Mouse (Mus musculus) neural tube, embryonic 12.5 days (tissue): ENCODE measurements around the gene Tma7. TPM values are rescaled to one million over a fixed set of nuclear protein-coding genes. Genes with fewer than 3 reads are reported as not detected.

Source experiments
- ATAC-seq: fragments of 200-750 bp; cut with Nextera tagmentation; 2 replicates; pipeline ENCODE4 v1.8.0; 2017; ENCODE audit warnings: low read depth, mild to moderate bottlenecking, moderate TSS enrichment, moderate library complexity; ENCODE audit not compliant: low FRiP score
- H3K27ac ChIP-seq: fragments of 300-500 bp; sonication (generic); 2 replicates; pipeline ENCODE4 v1.5.1; 2016
- H3K27me3 ChIP-seq: fragments of 300-500 bp; sonication (generic); replicated peaks from 2 replicates; pipeline ENCODE4 v1.6.1; 2016; ENCODE audit warnings: mild to moderate bottlenecking
- H3K36me3 ChIP-seq: fragments of 300-500 bp; sonication (generic); 2 replicates; pipeline ENCODE4 v1.6.1; 2016; ENCODE audit warnings: mild to moderate bottlenecking
- H3K4me1 ChIP-seq: fragments of 300-500 bp; sonication (generic); 2 replicates; pipeline ENCODE4 v1.6.1; 2016
- H3K4me2 ChIP-seq: fragments of 300-500 bp; sonication (generic); replicated peaks from 2 replicates; pipeline ENCODE4 v1.6.1; 2016; ENCODE audit warnings: mild to moderate bottlenecking
- H3K4me3 ChIP-seq: fragments of 300-500 bp; sonication (generic); 2 replicates; pipeline ENCODE4 v1.5.1; 2016
- H3K9ac ChIP-seq: fragments of 300-500 bp; sonication (generic); 2 replicates; pipeline ENCODE4 v1.6.1; 2016; ENCODE audit warnings: mild to moderate bottlenecking
- H3K9me3 ChIP-seq: fragments of 300-500 bp; sonication (generic); 2 replicates; pipeline ENCODE4 v1.6.1; 2016; ENCODE audit warnings: mild to moderate bottlenecking
- WGBS: fragments of 180-500 bp; shearing (Covaris S2); methylation state at CpG from one replicate; pipeline ENCODE4 v1.1.7; 2016; 5-methylcytosine and 5-hydroxymethylcytosine counted together
- polyA plus RNA-seq: library from polyadenylated mRNA; unstranded; fragments of >200 nt; fragmentation: Nextera tagmentation; extraction: Ambion mirVana; gene quantifications from 2 replicates; pipeline ENCODE4 v1.2.1, GENCODE M21; 2016

The Tma7 gene
- polyA plus RNA-seq, 1 experiment from 2014 or later = 773 TPM

DNA sequence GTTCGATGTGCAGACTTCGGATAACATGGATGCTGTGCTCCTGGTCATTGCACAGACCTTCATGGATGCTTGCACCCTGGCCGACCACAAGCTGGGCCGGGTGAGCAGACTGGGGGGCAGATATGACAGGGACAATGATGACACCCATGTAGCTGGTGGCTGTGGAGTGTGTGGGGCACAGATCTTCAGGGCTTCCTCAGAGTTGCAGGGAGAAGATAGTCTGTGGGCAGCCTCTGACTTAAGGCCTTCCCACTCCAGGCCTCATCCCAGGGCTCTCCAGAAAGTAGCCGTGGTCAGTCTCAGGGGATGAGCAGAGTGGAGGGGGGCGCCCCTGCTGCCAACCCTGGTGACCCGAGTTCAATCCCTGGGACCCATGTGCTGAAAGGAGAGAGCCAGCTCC lies 32.5 kb upstream of the Tma7 start:
- ATAC-seq = no peak
- 90% methylated on average over 7 of the region's 7 CpGs for WGBS

GRCm38 (mm10) chr9:109114276-109114675 lies 31.9 kb upstream of the Tma7 start:
- H3K27me3 ChIP-seq = no peaks in the 10 kb centered on the region
- H3K4me3 ChIP-seq = no peak overlapping the region
- no peak overlapping the region for H3K27ac ChIP-seq
- no peak overlapping the region for H3K4me2 ChIP-seq
- H3K4me1 ChIP-seq = no peaks in the 10 kb centered on the region
- no peak for ATAC-seq
- H3K36me3 ChIP-seq = peaks cover 100% of the 10 kb centered on the region
- H3K9ac ChIP-seq = no peak overlapping the region
- H3K9me3 ChIP-seq = no peaks in the 10 kb centered on the region
- 95% methylated on average over 11 of the region's 11 CpGs for WGBS

More for the DNA sequence above, 32.5 kb upstream of the Tma7 start:
- H3K27me3 ChIP-seq = no peaks in the 10 kb centered on the region
- no peak overlapping the region for H3K4me2 ChIP-seq
- no peaks in the 10 kb centered on the region for H3K4me1 ChIP-seq
- no peaks in the 10 kb centered on the region for H3K9me3 ChIP-seq
- H3K36me3 ChIP-seq = peaks cover 100% of the 10 kb centered on the region
- H3K9ac ChIP-seq = no peak overlapping the region
- H3K27ac ChIP-seq = no peak overlapping the region
- no peak overlapping the region for H3K4me3 ChIP-seq

DNA sequence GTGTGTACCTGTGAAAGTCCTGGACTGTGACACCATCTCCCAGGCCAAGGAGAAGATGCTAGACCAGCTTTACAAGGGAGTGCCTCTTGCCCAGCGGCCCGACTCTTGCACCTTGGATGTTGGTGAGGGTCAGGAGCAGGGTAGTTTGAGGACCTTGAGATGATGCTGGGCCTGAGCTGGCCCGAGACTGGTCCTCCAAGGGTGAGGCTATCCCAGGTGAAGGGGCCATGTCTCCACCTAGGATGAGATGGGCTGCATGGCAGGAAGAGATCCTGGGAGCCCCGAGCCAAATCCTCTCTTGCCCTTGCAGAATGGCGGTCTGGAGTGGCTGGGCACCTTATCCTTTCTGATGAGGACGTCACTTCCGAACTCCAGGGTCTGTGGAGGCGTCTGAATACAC lies 30.9 kb upstream of the Tma7 start:
- Histone ChIP-seq H3K27ac (no peak overlapping the region), H3K27me3 (no peaks in the 10 kb centered on the region), H3K4me2 (no peak overlapping the region), H3K4me1 (no peaks in the 10 kb centered on the region), H3K4me3 (no peak overlapping the region), H3K36me3 (peaks cover 100% of the 10 kb centered on the region), H3K9ac (no peak overlapping the region), H3K9me3 (no peaks in the 10 kb centered on the region)
- ATAC-seq = no peak
- WGBS = 89% methylated on average over 8 of the region's 8 CpGs

GRCm38 (mm10) chr9:109111591-109111990 lies 29.2 kb upstream of the Tma7 start:
- WGBS = 92% methylated on average over 9 of the region's 9 CpGs
- no peak overlapping the region for H3K4me3 ChIP-seq
- H3K4me2 ChIP-seq = no peak overlapping the region
- H3K9me3 ChIP-seq = no peaks in the 10 kb centered on the region
- peaks cover 4% of the 10 kb centered on the region for H3K4me1 ChIP-seq
- H3K9ac ChIP-seq = no peak overlapping the region
- ATAC-seq = no peak
- peaks cover 100% of the 10 kb centered on the region for H3K36me3 ChIP-seq
- no peak overlapping the region for H3K27ac ChIP-seq
- H3K27me3 ChIP-seq = no peaks in the 10 kb centered on the region

DNA sequence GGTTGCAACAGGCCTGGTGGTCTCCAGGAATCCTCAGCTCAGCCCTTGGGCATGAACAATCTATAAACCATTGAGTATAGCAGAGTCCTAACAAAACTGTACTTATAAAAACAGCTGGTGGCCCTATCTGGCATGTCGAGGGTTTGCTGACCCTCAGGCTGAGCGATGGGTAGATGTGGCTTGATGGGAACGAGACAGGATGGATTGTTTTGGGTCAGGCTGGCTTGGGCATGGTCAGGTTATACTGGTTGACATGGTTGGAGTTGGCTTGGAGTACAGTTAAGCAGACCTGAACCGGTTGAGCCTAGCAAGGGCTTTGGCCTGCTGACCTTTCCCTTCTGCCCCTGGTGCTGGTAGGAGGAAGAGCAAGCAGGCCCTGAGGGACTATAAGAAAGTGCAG lies 28.7 kb upstream of the Tma7 start:
- H3K36me3 ChIP-seq = peaks cover 100% of the 10 kb centered on the region
- no peak overlapping the region for H3K4me3 ChIP-seq
- H3K9ac ChIP-seq = no peak overlapping the region
- no peak overlapping the region for H3K4me2 ChIP-seq
- H3K4me1 ChIP-seq = peaks cover 4% of the 10 kb centered on the region
- H3K9me3 ChIP-seq = no peaks in the 10 kb centered on the region
- ATAC-seq = no peak
- no peaks in the 10 kb centered on the region for H3K27me3 ChIP-seq
- no peak overlapping the region for H3K27ac ChIP-seq
- 85% methylated on average over 4 of the region's 4 CpGs for WGBS

- Histone ChIP-seq H3K4me1 (peaks cover 6% of the 10 kb centered on the region), H3K9me3 (no peaks in the 10 kb centered on the region), H3K4me2 (no peak overlapping the region), H3K27ac (no peak overlapping the region), H3K4me3 (no peak overlapping the region), H3K36me3 (peaks cover 100% of the 10 kb centered on the region), H3K9ac (no peak overlapping the region), H3K27me3 (no peaks in the 10 kb centered on the region)
- WGBS = 95% methylated on average over 11 of the region's 11 CpGs
- no peak for ATAC-seq
Measured at GRCm38 (mm10) chr9:109110240-109110639, 27.9 kb upstream of the Tma7 start.

DNA sequence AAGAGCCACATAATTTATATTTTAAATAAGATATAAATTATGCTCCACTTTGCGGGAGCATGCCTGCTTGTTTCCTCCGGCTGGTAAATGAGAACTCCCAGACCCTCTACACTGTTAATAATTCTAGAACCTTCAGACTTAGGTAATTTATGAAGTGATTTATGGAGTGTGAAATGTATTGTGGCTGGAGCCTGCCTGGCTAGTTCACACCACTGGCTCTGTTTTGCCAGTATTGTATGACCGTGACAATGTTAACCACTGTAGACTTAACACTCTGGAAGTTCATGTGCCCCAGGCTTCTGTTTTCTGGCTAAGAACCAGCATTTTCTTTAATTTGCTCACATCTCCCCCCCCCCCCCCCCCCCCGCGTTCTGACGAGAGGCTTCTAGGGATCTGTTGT lies 25.0 kb upstream of the Tma7 start:
- no peak for ATAC-seq
- 34% methylated on average over 4 of the region's 6 CpGs for WGBS

DNA sequence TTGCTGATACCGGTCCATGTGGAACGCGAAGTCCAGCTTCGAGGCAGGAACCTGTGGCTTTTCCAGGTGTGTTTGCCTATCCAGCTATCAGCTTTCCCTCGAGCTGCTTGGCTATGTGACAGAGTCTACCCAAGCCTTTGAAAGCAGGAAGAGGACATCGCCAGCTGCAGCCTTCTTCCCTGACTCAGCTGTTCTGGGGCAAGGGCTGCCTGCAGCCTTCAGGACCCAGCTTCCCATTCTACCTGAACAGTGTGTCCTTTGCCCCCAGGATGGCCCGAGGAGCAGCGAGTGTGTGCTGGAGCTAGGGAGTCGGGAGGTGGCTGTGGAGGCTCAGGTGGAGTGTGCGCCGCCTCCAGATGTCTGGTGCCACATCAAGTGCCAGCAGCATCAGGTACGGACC lies 23.3 kb upstream of the Tma7 start:
- H3K4me2 ChIP-seq = no peak overlapping the region
- peaks cover 99% of the 10 kb centered on the region for H3K36me3 ChIP-seq
- H3K4me1 ChIP-seq = peaks cover 16% of the 10 kb centered on the region
- no peak overlapping the region for H3K4me3 ChIP-seq
- 95% methylated on average over 12 of the region's 12 CpGs for whole genome bisulfite sequencing
- H3K9ac ChIP-seq = no peak overlapping the region
- H3K27ac ChIP-seq = no peak overlapping the region
- no peaks in the 10 kb centered on the region for H3K27me3 ChIP-seq
- no peak for ATAC-seq
- H3K9me3 ChIP-seq = no peaks in the 10 kb centered on the region

More for the DNA sequence above, 25.0 kb upstream of the Tma7 start:
- Histone ChIP-seq H3K27ac (no peak overlapping the region), H3K27me3 (no peaks in the 10 kb centered on the region), H3K4me2 (no peak overlapping the region), H3K9me3 (no peaks in the 10 kb centered on the region), H3K36me3 (peaks cover 99% of the 10 kb centered on the region), H3K4me3 (no peak overlapping the region), H3K4me1 (peaks cover 16% of the 10 kb centered on the region), H3K9ac (no peak overlapping the region)

GRCm38 (mm10) chr9:109105011-109105410 lies 22.6 kb upstream of the Tma7 start:
- Histone ChIP-seq H3K4me2 (no peak overlapping the region), H3K4me1 (peaks cover 19% of the 10 kb centered on the region), H3K9ac (no peak overlapping the region), H3K4me3 (no peak overlapping the region), H3K9me3 (no peaks in the 10 kb centered on the region), H3K27me3 (no peaks in the 10 kb centered on the region), H3K27ac (no peak overlapping the region), H3K36me3 (peaks cover 99% of the 10 kb centered on the region)
- 83% methylated on average over 12 of the region's 12 CpGs for WGBS
- no peak for ATAC-seq

- Histone ChIP-seq H3K27me3 (no peaks in the 10 kb centered on the region), H3K36me3 (peaks cover 99% of the 10 kb centered on the region), H3K9me3 (no peaks in the 10 kb centered on the region), H3K27ac (no peak overlapping the region), H3K4me2 (no peak overlapping the region), H3K4me3 (no peak overlapping the region), H3K4me1 (peaks cover 25% of the 10 kb centered on the region), H3K9ac (no peak overlapping the region)
- 86% methylated on average over 9 of the region's 9 CpGs for WGBS
- ATAC-seq = no peak
Measured at GRCm38 (mm10) chr9:109104083-109104482, 21.7 kb upstream of the Tma7 start.

GRCm38 (mm10) chr9:109103250-109103649 lies 20.9 kb upstream of the Tma7 start:
- ATAC-seq = no peak
- H3K9ac ChIP-seq = no peak overlapping the region
- 77% methylated on average over 7 of the region's 7 CpGs for WGBS

GRCm38 (mm10) chr9:109102541-109102940 lies 20.2 kb upstream of the Tma7 start:
- H3K4me1 ChIP-seq = peaks cover 41% of the 10 kb centered on the region
- no peak overlapping the region for H3K4me2 ChIP-seq
- no peaks in the 10 kb centered on the region for H3K9me3 ChIP-seq
- ATAC-seq = no peak
- peaks cover 83% of the 10 kb centered on the region for H3K36me3 ChIP-seq
- no peak overlapping the region for H3K4me3 ChIP-seq
- no peak overlapping the region for H3K9ac ChIP-seq
- 91% methylated on average over 3 of the region's 3 CpGs for WGBS
- no peak overlapping the region for H3K27ac ChIP-seq
- H3K27me3 ChIP-seq = no peaks in the 10 kb centered on the region

More at GRCm38 (mm10) chr9:109103250-109103649, 20.9 kb upstream of the Tma7 start:
- no peak overlapping the region for H3K4me2 ChIP-seq
- H3K36me3 ChIP-seq = peaks cover 90% of the 10 kb centered on the region
- H3K27ac ChIP-seq = no peak overlapping the region
- no peaks in the 10 kb centered on the region for H3K27me3 ChIP-seq
- H3K4me1 ChIP-seq = peaks cover 34% of the 10 kb centered on the region
- no peaks in the 10 kb centered on the region for H3K9me3 ChIP-seq
- no peak overlapping the region for H3K4me3 ChIP-seq

- Histone ChIP-seq H3K27ac (no peak overlapping the region), H3K9me3 (no peaks in the 10 kb centered on the region), H3K4me1 (peaks cover 45% of the 10 kb centered on the region), H3K9ac (no peak overlapping the region), H3K4me2 (no peak overlapping the region), H3K36me3 (peaks cover 78% of the 10 kb centered on the region), H3K27me3 (no peaks in the 10 kb centered on the region), H3K4me3 (no peak overlapping the region)
- no peak for ATAC-seq
- 92% methylated on average over 5 of the region's 5 CpGs for WGBS
Measured at GRCm38 (mm10) chr9:109101933-109102445, 19.6 kb upstream of the Tma7 start.
